Mouse (Mus musculus): Measurements from ENCODE around the gene Snrnp35. TPM values are rescaled to one million over a fixed set of nuclear protein-coding genes. Genes with fewer than 3 reads are reported as not detected.

Snrnp35 gene
- polyA plus RNA-seq, 1 experiment: 35.0 TPM

- no peak for TF ChIP-seq GATA1 (IDR thresholded peaks at IDR 0.05; ENCODE audit: low read length)
These were observed 56.2 kb downstream of the Snrnp35 start for GRCm38 (mm10) chr5:124538813-124539792.

GRCm38 (mm10) chr5:124539905-124540304 is 57.0 kb downstream of the Snrnp35 start:
- TF ChIP-seq GATA1 (IDR thresholded peaks at IDR 0.05; ENCODE audit: low read length): no peak

- no peak for TF ChIP-seq GATA1 (IDR thresholded peaks at IDR 0.05; ENCODE audit: low read length)
These were observed 57.5 kb downstream of the Snrnp35 start, which contains the start of gene Tmed2 for GRCm38 (mm10) chr5:124540383-124540786. TSS of gene Tmed2 (plus strand) at chr5:124540695.

Other genes starting within 250 kb of the Snrnp35 start
- 50.5 and 55.3 TPM in 2 replicates for gene Pitpnm2, start 233.4 kb upstream of the Snrnp35 start, polyA plus RNA-seq (2012)
- gene Mphosph9, start 155.2 kb upstream of the Snrnp35 start, polyA plus RNA-seq (2012): 2.8 and 3.0 TPM in 2 replicates
- 5.3 and 6.9 TPM in 2 replicates for gene 2810006K23Rik, start 155.0 kb upstream of the Snrnp35 start, polyA plus RNA-seq (2012)
- 208 and 230 TPM in 2 replicates for gene Cdk2ap1, start 120.1 kb upstream of the Snrnp35 start, polyA plus RNA-seq (2012)
- 20.2 and 29.8 TPM in 2 replicates for gene Sbno1, start 57.1 kb upstream of the Snrnp35 start, polyA plus RNA-seq (2012)
- 334 and 369 TPM in 2 replicates for gene Kmt5a, start 43.2 kb upstream of the Snrnp35 start, polyA plus RNA-seq (2012)
- 25.3 and 30.6 TPM in 2 replicates for gene Rilpl2, start 4.8 kb upstream of the Snrnp35 start, polyA plus RNA-seq (2012)
- 2.0 and 4.2 TPM in 2 replicates for gene Rilpl1, start 48.3 kb downstream of the Snrnp35 start, polyA plus RNA-seq (2012)
- gene Tmed2, start 57.6 kb downstream of the Snrnp35 start, polyA plus RNA-seq (2012): 105 and 184 TPM in 2 replicates
- 17.9 and 38.4 TPM in 2 replicates for gene Ddx55, start 69.7 kb downstream of the Snrnp35 start, polyA plus RNA-seq (2012)
- gene Eif2b1, start 96.0 kb downstream of the Snrnp35 start, polyA plus RNA-seq (2012): 7.9 and 8.9 TPM in 2 replicates
- gene Gtf2h3, start 96.0 kb downstream of the Snrnp35 start, polyA plus RNA-seq (2012): 2.8 and 5.6 TPM in 2 replicates
- 8.2 and 8.5 TPM in 2 replicates for gene Atp6v0a2, start 145.4 kb downstream of the Snrnp35 start, polyA plus RNA-seq (2012)
- not detected in 2 replicates for gene Dnah10, start 242.0 kb downstream of the Snrnp35 start, polyA plus RNA-seq (2012)